Mouse (Mus musculus) heart, embryonic 12.5 days (tissue): ENCODE measurements around the gene Itm2c. TPM values are rescaled to one million over a fixed set of nuclear protein-coding genes. Genes with fewer than 3 reads are reported as not detected.

Source experiments
- ATAC-seq: fragments of 200-750 bp; cut with Nextera tagmentation; 2 replicates; pipeline ENCODE4 v1.8.0; 2017; ENCODE audit warnings: moderate TSS enrichment, moderate library complexity; ENCODE audit not compliant: insufficient number of reproducible peaks, low FRiP score
- H3K27ac ChIP-seq: fragments of 300-500 bp; sonication (generic); 2 replicates; pipeline ENCODE4 v1.5.1; 2016; ENCODE audit warnings: mild to moderate bottlenecking, moderate library complexity; ENCODE audit not compliant: poor library complexity, severe bottlenecking
- H3K27me3 ChIP-seq: fragments of 300-500 bp; sonication (generic); replicated peaks from 2 replicates; pipeline ENCODE4 v1.6.1; 2016; ENCODE audit warnings: mild to moderate bottlenecking, moderate library complexity
- H3K36me3 ChIP-seq: fragments of 300-500 bp; sonication (generic); 2 replicates; pipeline ENCODE4 v1.6.1; 2016; ENCODE audit warnings: mild to moderate bottlenecking, moderate library complexity
- H3K4me1 ChIP-seq: fragments of 300-500 bp; sonication (generic); replicated peaks from 2 replicates; pipeline ENCODE4 v1.6.1; 2016; ENCODE audit warnings: mild to moderate bottlenecking
- H3K4me2 ChIP-seq: fragments of 300-500 bp; sonication (generic); 2 replicates; pipeline ENCODE4 v1.6.1; 2016; ENCODE audit warnings: mild to moderate bottlenecking, moderate library complexity
- H3K4me3 ChIP-seq: fragments of 300-500 bp; sonication (generic); 2 replicates; pipeline ENCODE4 v1.5.1; 2016; ENCODE audit warnings: mild to moderate bottlenecking
- H3K9ac ChIP-seq: fragments of 300-500 bp; sonication (generic); 2 replicates; pipeline ENCODE4 v1.6.1; 2016; ENCODE audit warnings: mild to moderate bottlenecking, moderate library complexity
- H3K9me3 ChIP-seq: fragments of 300-500 bp; sonication (generic); replicated peaks from 2 replicates; pipeline ENCODE4 v1.6.1; 2016; ENCODE audit warnings: mild to moderate bottlenecking, moderate library complexity
- WGBS: fragments of 180-500 bp; shearing (Covaris S2); methylation state at CpG from one replicate; pipeline ENCODE4 v1.1.7; 2016; 5-methylcytosine and 5-hydroxymethylcytosine counted together
- polyA plus RNA-seq: library from polyadenylated mRNA; unstranded; fragments of >200 nt; fragmentation: Nextera tagmentation; extraction: Ambion mirVana; gene quantifications from 2 replicates; pipeline ENCODE4 v1.2.1, GENCODE M21; 2016

Gene Itm2c
- polyA plus RNA-seq, 1 experiment from 2014 or later = 261 TPM

GRCm38 (mm10) chr1:85899388-85899761, 5.3 kb downstream of the Itm2c start:
- Histone ChIP-seq H3K4me2 (peak overlapping the region; percentile 3; the same call in 1 of the 2 replicates), H3K4me1 (peaks cover 79% of the 10 kb centered on the region), H3K27ac (no peak overlapping the region), H3K4me3 (no peak overlapping the region), H3K27me3 (no peaks in the 10 kb centered on the region), H3K36me3 (peaks cover 16% of the 10 kb centered on the region), H3K9me3 (no peaks in the 10 kb centered on the region), H3K9ac (no peak overlapping the region)
- no peak for ATAC-seq

- Histone ChIP-seq H3K4me3 (no peak overlapping the region), H3K27ac (peak overlapping the region; percentile 74), H3K4me2 (peak overlapping the region; percentile 27; the same call in 1 of the 2 replicates), H3K4me1 (peaks cover 84% of the 10 kb centered on the region), H3K9me3 (no peaks in the 10 kb centered on the region), H3K36me3 (peaks cover 28% of the 10 kb centered on the region), H3K27me3 (no peaks in the 10 kb centered on the region), H3K9ac (0 out of 2 replicates have a peak overlapping the region, but pooled peaks have one; percentile 7)
- 54% methylated on average over 7 of the region's 7 CpGs for WGBS
- ATAC-seq = no peak
Measured at GRCm38 (mm10) chr1:85900521-85901333, 6.6 kb downstream of the Itm2c start.

- peak; percentile 54 for ATAC-seq
- 22% methylated on average over 3 of the region's 3 CpGs for WGBS
- peak overlapping the region; percentile 74 for H3K27ac ChIP-seq
- H3K27me3 ChIP-seq = no peaks in the 10 kb centered on the region
- peaks cover 84% of the 10 kb centered on the region for H3K4me1 ChIP-seq
- no peak overlapping the region for H3K9ac ChIP-seq
- no peaks in the 10 kb centered on the region for H3K9me3 ChIP-seq
- peaks cover 37% of the 10 kb centered on the region for H3K36me3 ChIP-seq
- H3K4me2 ChIP-seq = peak overlapping the region; percentile 27; the same call in 1 of the 2 replicates
- no peak overlapping the region for H3K4me3 ChIP-seq
Measured at GRCm38 (mm10) chr1:85901516-85902107, 7.5 kb downstream of the Itm2c start.

- Histone ChIP-seq H3K9ac (no peak overlapping the region; the same call in 1 of the 2 replicates), H3K27me3 (no peaks in the 10 kb centered on the region), H3K4me2 (peak overlapping the region; percentile 27; the same call in 1 of the 2 replicates), H3K4me1 (peaks cover 83% of the 10 kb centered on the region), H3K4me3 (no peak overlapping the region), H3K27ac (peak overlapping the region; percentile 74; the same call in 1 of the 2 replicates), H3K36me3 (peaks cover 42% of the 10 kb centered on the region), H3K9me3 (no peaks in the 10 kb centered on the region)
- 13% methylated on average over 7 of the region's 7 CpGs for WGBS
- peak; percentile 64 for ATAC-seq
Measured at GRCm38 (mm10) chr1:85902108-85902561, 8.1 kb downstream of the Itm2c start.

GRCm38 (mm10) chr1:85906892-85907291, 12.8 kb downstream of the Itm2c start:
- Histone ChIP-seq H3K9ac (no peak overlapping the region), H3K27ac (peak overlapping the region; percentile 45; the same call in 1 of the 2 replicates), H3K4me1 (peaks cover 58% of the 10 kb centered on the region), H3K4me2 (no peak overlapping the region), H3K9me3 (no peaks in the 10 kb centered on the region; the same call in 1 of the 2 replicates), H3K4me3 (no peak overlapping the region), H3K27me3 (no peaks in the 10 kb centered on the region), H3K36me3 (peaks cover 64% of the 10 kb centered on the region)
- peak; percentile 67 for ATAC-seq
- WGBS = 40% methylated on average over 12 of the region's 12 CpGs

GRCm38 (mm10) chr1:85908754-85909590, 14.9 kb downstream of the Itm2c start:
- no peak overlapping the region for H3K9ac ChIP-seq
- WGBS = 35% methylated on average over 13 of the region's 13 CpGs

GRCm38 (mm10) chr1:85913078-85913755, 19.1 kb downstream of the Itm2c start:
- Histone ChIP-seq H3K36me3 (peaks cover 11% of the 10 kb centered on the region), H3K9me3 (no peaks in the 10 kb centered on the region; the same call in 1 of the 2 replicates), H3K27ac (no peak overlapping the region), H3K4me1 (peaks cover 14% of the 10 kb centered on the region), H3K9ac (no peak overlapping the region), H3K4me3 (no peak overlapping the region), H3K4me2 (no peak overlapping the region), H3K27me3 (no peaks in the 10 kb centered on the region)
- ATAC-seq = no peak
- WGBS = 79% methylated on average over 7 of the region's 7 CpGs

More at GRCm38 (mm10) chr1:85908754-85909590, 14.9 kb downstream of the Itm2c start:
- Histone ChIP-seq H3K4me1 (peaks cover 42% of the 10 kb centered on the region), H3K9me3 (no peaks in the 10 kb centered on the region; the same call in 1 of the 2 replicates), H3K27me3 (no peaks in the 10 kb centered on the region), H3K4me3 (no peak overlapping the region), H3K36me3 (peaks cover 52% of the 10 kb centered on the region), H3K4me2 (no peak overlapping the region), H3K27ac (peak overlapping the region; percentile 63; the same call in 1 of the 2 replicates)
- 0 out of 2 replicates have a peak, but pooled peaks have one; percentile 34 for ATAC-seq

- Histone ChIP-seq H3K36me3 (peaks cover 3% of the 10 kb centered on the region; the same call in 1 of the 2 replicates), H3K9me3 (peaks cover 5% of the 10 kb centered on the region; the same call in 1 of the 2 replicates), H3K27ac (no peak overlapping the region), H3K4me3 (no peak overlapping the region), H3K9ac (no peak overlapping the region), H3K4me1 (0 out of 2 replicates have a peak, but pooled peaks cover 3% of the 10 kb centered on the region), H3K27me3 (no peaks in the 10 kb centered on the region), H3K4me2 (no peak overlapping the region)
- ATAC-seq = no peak
Measured at GRCm38 (mm10) chr1:85915890-85916289, 21.8 kb downstream of the Itm2c start.

- H3K36me3 ChIP-seq = no peaks in the 10 kb centered on the region
- 0 out of 2 replicates have a peak, but pooled peaks cover 3% of the 10 kb centered on the region for H3K4me1 ChIP-seq
- no peaks in the 10 kb centered on the region for H3K27me3 ChIP-seq
- no peak overlapping the region for H3K9ac ChIP-seq
- WGBS = 54% methylated on average over 4 of the region's 4 CpGs
- H3K27ac ChIP-seq = no peak overlapping the region
- 0 out of 2 replicates have a peak, but pooled peaks cover 5% of the 10 kb centered on the region for H3K9me3 ChIP-seq
- no peak for ATAC-seq
- H3K4me2 ChIP-seq = no peak overlapping the region
- no peak overlapping the region for H3K4me3 ChIP-seq
Measured at GRCm38 (mm10) chr1:85916830-85917450, 22.9 kb downstream of the Itm2c start.

- Histone ChIP-seq H3K27me3 (no peaks in the 10 kb centered on the region), H3K9ac (no peak overlapping the region), H3K4me2 (no peak overlapping the region), H3K36me3 (no peaks in the 10 kb centered on the region), H3K4me1 (0 out of 2 replicates have a peak, but pooled peaks cover 9% of the 10 kb centered on the region), H3K27ac (no peak overlapping the region), H3K4me3 (no peak overlapping the region), H3K9me3 (0 out of 2 replicates have a peak, but pooled peaks cover 5% of the 10 kb centered on the region)
- 65% methylated on average over 7 of the region's 7 CpGs for WGBS
- ATAC-seq = no peak
Measured at GRCm38 (mm10) chr1:85919621-85920020, 25.5 kb downstream of the Itm2c start.
